Mouse (Mus musculus): ENCODE measurements around the gene Tle2. TPM values are rescaled to one million over a fixed set of nuclear protein-coding genes. Genes with fewer than 3 reads are reported as not detected.

Tle2 gene
- polyA plus RNA-seq, 1 experiment from 2014 or later = 2.3 TPM

GRCm38 (mm10) chr10:81598871-81599270 is 24.5 kb downstream of the Tle2 start:
- DNase-seq (no peak), ATAC-seq (ENCODE audit: low read depth) (no peak)
- no peaks in the 10 kb centered on the region for H3K36me3 ChIP-seq
- 55% methylated on average over 6 of the region's 6 CpGs for WGBS (ENCODE audit: insufficient replicate concordance)
- H3K4me2 ChIP-seq = no peak overlapping the region
- no peaks in the 10 kb centered on the region for H3K9me3 ChIP-seq (replicated peaks)
- peaks cover 82% of the 10 kb centered on the region for H3K4me1 ChIP-seq (replicated peaks)
- H3K9ac ChIP-seq = no peak overlapping the region
- peaks cover 56% of the 10 kb centered on the region for H3K27me3 ChIP-seq
- H3K4me3 ChIP-seq (replicated peaks) = no peak overlapping the region
- H3K27ac ChIP-seq = no peak overlapping the region

DNA sequence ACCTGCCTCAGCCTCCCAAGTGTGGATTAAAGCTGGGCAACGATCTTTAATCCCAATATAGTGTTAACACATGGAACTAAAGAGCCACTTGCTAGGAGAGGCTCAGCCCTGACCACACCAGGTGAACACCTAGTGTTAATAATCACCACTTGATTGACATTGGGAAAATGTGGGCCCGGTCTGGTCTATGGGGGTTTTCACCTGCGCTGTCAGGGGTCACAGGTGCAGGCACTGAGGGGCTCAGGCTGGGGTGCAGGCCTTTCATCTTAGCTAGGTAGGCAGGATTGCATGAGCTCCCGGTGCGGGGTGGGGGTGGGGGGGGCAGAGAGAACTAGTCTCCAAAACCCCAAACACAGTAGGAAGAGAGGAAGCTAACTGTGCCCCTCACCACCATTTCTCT is 25.3 kb downstream of the Tle2 start:
- Histone ChIP-seq H3K36me3 (no peaks in the 10 kb centered on the region), H3K4me3 (replicated peaks) (no peak overlapping the region)
- DNase-seq = no peak

DNA sequence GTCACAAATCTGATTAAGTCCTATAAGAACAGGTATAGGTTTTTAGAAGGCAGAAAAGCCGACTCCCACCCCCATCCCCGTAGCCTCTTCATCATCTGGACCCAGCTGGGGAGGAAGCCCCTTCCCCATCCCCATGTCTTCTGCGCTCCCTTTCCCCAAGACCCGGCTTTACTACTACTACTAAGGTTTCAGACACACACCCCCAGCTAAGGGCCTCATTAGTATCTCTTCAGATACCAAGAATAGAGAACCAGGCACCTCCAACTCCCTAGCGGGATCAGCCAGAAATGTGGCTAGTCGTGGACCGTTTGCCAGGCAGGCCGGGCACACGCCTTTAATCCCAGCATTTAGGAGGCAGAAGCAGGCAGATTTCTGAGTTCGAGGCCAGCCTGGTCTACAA is 25.7 kb downstream of the Tle2 start:
- ATAC-seq (ENCODE audit: low read depth) = no peak
- Histone ChIP-seq H3K27me3 (peaks cover 44% of the 10 kb centered on the region), H3K9ac (no peak overlapping the region), H3K4me2 (peak overlapping the region; percentile 73), H3K4me1 (replicated peaks) (peaks cover 92% of the 10 kb centered on the region), H3K4me3 (replicated peaks) (peak overlapping the region; percentile 42; the same call in 1 of the 2 replicates), H3K9me3 (replicated peaks) (no peaks in the 10 kb centered on the region), H3K27ac (peak overlapping the region; percentile 39), H3K36me3 (no peaks in the 10 kb centered on the region)
- no peak for DNase-seq
- 30% methylated on average over 10 of the region's 10 CpGs for WGBS (ENCODE audit: insufficient replicate concordance)

More for the DNA sequence above, 25.3 kb downstream of the Tle2 start:
- Histone ChIP-seq H3K27me3 (peaks cover 48% of the 10 kb centered on the region), H3K27ac (no peak overlapping the region), H3K9ac (no peak overlapping the region), H3K4me2 (no peak overlapping the region), H3K9me3 (replicated peaks) (no peaks in the 10 kb centered on the region), H3K4me1 (replicated peaks) (peaks cover 89% of the 10 kb centered on the region)
- WGBS (ENCODE audit: insufficient replicate concordance) = 64% methylated on average over 5 of the region's 5 CpGs
- no peak for ATAC-seq (ENCODE audit: low read depth)

DNA sequence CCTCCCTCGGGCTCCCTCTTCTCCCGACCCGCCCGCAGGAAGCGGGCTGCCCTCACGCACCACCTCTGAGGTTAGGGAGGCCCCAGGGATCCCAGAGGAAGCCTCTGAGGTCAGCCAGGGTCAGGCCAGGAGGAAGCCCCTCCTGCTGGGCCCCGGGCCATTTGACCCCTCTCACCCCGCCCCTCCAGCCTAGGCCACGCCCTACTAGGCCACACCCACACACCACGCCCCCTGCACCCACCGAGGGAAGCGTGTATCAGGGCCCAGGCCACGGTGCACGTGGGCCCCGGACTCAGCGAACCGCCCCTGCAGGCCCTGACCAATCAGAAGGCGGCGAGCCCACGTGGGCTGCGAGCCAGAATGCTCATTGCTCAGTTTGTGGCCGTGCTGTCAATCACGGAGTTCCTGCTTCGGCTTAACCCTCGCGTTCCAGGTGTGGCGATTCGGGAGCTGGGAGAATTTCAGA is 26.4 kb downstream of the Tle2 start, which contains the start of gene Tle6:
TSS of gene Tle6 (minus strand) at position 336 of the 466 bp plus-strand sequence.
- peaks cover 37% of the 10 kb centered on the region for H3K27me3 ChIP-seq
- peak within 1 kb of the TSS; percentile 39 for H3K27ac ChIP-seq
- peaks cover 92% of the 10 kb centered on the region for H3K4me1 ChIP-seq (replicated peaks)
- no peaks in the 10 kb centered on the region for H3K36me3 ChIP-seq
- H3K9me3 ChIP-seq (replicated peaks) = no peaks in the 10 kb centered on the region
- H3K9ac ChIP-seq = peak within 1 kb of the TSS; percentile 40
- DNase-seq = peak; percentile 92
- peak within 1 kb of the TSS; percentile 42 for H3K4me3 ChIP-seq (replicated peaks)
- peak within 1 kb of the TSS; percentile 73 for H3K4me2 ChIP-seq
- peak; percentile 85 for ATAC-seq (ENCODE audit: low read depth)
- under 1% methylated on average over 28 of the region's 28 CpGs for WGBS (ENCODE audit: insufficient replicate concordance)

GRCm38 (mm10) chr10:81601396-81601905 is 27.1 kb downstream of the Tle2 start:
- Histone ChIP-seq H3K9ac (peak overlapping the region; percentile 37), H3K4me2 (peak overlapping the region; percentile 73), H3K9me3 (replicated peaks) (no peaks in the 10 kb centered on the region), H3K27ac (0 out of 2 replicates have a peak overlapping the region, but pooled peaks have one; percentile 21), H3K4me3 (replicated peaks) (peak overlapping the region; percentile 42), H3K4me1 (replicated peaks) (peaks cover 88% of the 10 kb centered on the region), H3K27me3 (peaks cover 30% of the 10 kb centered on the region), H3K36me3 (no peaks in the 10 kb centered on the region)
- DNase-seq (no peak), ATAC-seq (ENCODE audit: low read depth) (no peak)
- WGBS (ENCODE audit: insufficient replicate concordance) = 33% methylated on average over 7 of the region's 7 CpGs

- Histone ChIP-seq H3K36me3 (0 out of 2 replicates have a peak, but pooled peaks cover under 1% of the 10 kb centered on the region), H3K9me3 (replicated peaks) (no peaks in the 10 kb centered on the region), H3K4me2 (no peak overlapping the region), H3K4me1 (replicated peaks) (peaks cover 82% of the 10 kb centered on the region), H3K9ac (no peak overlapping the region), H3K27me3 (peaks cover 18% of the 10 kb centered on the region), H3K4me3 (replicated peaks) (no peak overlapping the region), H3K27ac (0 out of 2 replicates have a peak overlapping the region, but pooled peaks have one; percentile 29)
- 22% methylated on average over 4 of the region's 4 CpGs for WGBS (ENCODE audit: insufficient replicate concordance)
- DNase-seq (peak; percentile 31), ATAC-seq (ENCODE audit: low read depth) (no peak)
These were observed 28.4 kb downstream of the Tle2 start for GRCm38 (mm10) chr10:81602741-81603151.

- Histone ChIP-seq H3K9me3 (replicated peaks) (no peaks in the 10 kb centered on the region), H3K4me3 (replicated peaks) (peak overlapping the region; percentile 73), H3K4me1 (replicated peaks) (peaks cover 66% of the 10 kb centered on the region), H3K9ac (peak overlapping the region; percentile 68), H3K4me2 (peak overlapping the region; percentile 86), H3K27ac (peak overlapping the region; percentile 96; the same call in 1 of the 2 replicates), H3K27me3 (peaks cover 8% of the 10 kb centered on the region; the same call in 1 of the 2 replicates), H3K36me3 (0 out of 2 replicates have a peak, but pooled peaks cover 12% of the 10 kb centered on the region)
- ATAC-seq (ENCODE audit: low read depth) (no peak), DNase-seq (no peak)
- 47% methylated on average over 12 of the region's 12 CpGs for whole genome bisulfite sequencing (ENCODE audit: insufficient replicate concordance)
These were observed 29.9 kb downstream of the Tle2 start for GRCm38 (mm10) chr10:81604019-81604967.

- Histone ChIP-seq H3K36me3 (0 out of 2 replicates have a peak, but pooled peaks cover 14% of the 10 kb centered on the region), H3K27me3 (no peaks in the 10 kb centered on the region; the same call in 1 of the 2 replicates), H3K9ac (peak overlapping the region; percentile 68), H3K27ac (peak overlapping the region; percentile 96), H3K4me1 (replicated peaks) (peaks cover 59% of the 10 kb centered on the region), H3K4me2 (peak overlapping the region; percentile 86), H3K4me3 (replicated peaks) (peak overlapping the region; percentile 73), H3K9me3 (replicated peaks) (no peaks in the 10 kb centered on the region)
- ATAC-seq (ENCODE audit: low read depth) (peak; percentile 19; the same call in 1 of the 2 replicates), DNase-seq (peak; percentile 77)
- WGBS (ENCODE audit: insufficient replicate concordance) = 7% methylated on average over 29 of the region's 29 CpGs
These were observed 30.8 kb downstream of the Tle2 start for GRCm38 (mm10) chr10:81604968-81605665.

GRCm38 (mm10) chr10:81605666-81605973 is 31.3 kb downstream of the Tle2 start:
- DNase-seq (no peak), ATAC-seq (ENCODE audit: low read depth) (peak; percentile 9; the same call in 1 of the 2 replicates)
- H3K9me3 ChIP-seq (replicated peaks) = no peaks in the 10 kb centered on the region
- H3K4me2 ChIP-seq = peak overlapping the region; percentile 86
- no peaks in the 10 kb centered on the region for H3K27me3 ChIP-seq
- H3K4me1 ChIP-seq (replicated peaks) = peaks cover 53% of the 10 kb centered on the region
- 2% methylated on average over 14 of the region's 14 CpGs for WGBS (ENCODE audit: insufficient replicate concordance)
- H3K4me3 ChIP-seq (replicated peaks) = peak overlapping the region; percentile 73
- 0 out of 2 replicates have a peak, but pooled peaks cover 14% of the 10 kb centered on the region for H3K36me3 ChIP-seq
- peak overlapping the region; percentile 96 for H3K27ac ChIP-seq
- H3K9ac ChIP-seq = peak overlapping the region; percentile 68

GRCm38 (mm10) chr10:81605974-81606751 is 31.8 kb downstream of the Tle2 start, which contains the start of gene BC025920:
Gene BC025920 (plus strand): TSS chr10:81606270.
- peak; percentile 93 for DNase-seq
- Histone ChIP-seq H3K4me1 (replicated peaks) (peaks cover 48% of the 10 kb centered on the region), H3K9ac (peak within 1 kb of the TSS; percentile 75), H3K27ac (peak within 1 kb of the TSS; percentile 96), H3K36me3 (0 out of 2 replicates have a peak, but pooled peaks cover 14% of the 10 kb centered on the region), H3K9me3 (replicated peaks) (no peaks in the 10 kb centered on the region), H3K27me3 (no peaks in the 10 kb centered on the region), H3K4me3 (replicated peaks) (peak within 1 kb of the TSS; percentile 73), H3K4me2 (peak within 1 kb of the TSS; percentile 86)
- peak; percentile 90 for ATAC-seq (ENCODE audit: low read depth)
- 2% methylated on average over 39 of the region's 39 CpGs for WGBS (ENCODE audit: insufficient replicate concordance)

Data from liver, embryonic 13.5 days (tissue).